Mouse (Mus musculus) ES-E14 (cell line): ENCODE data around the gene Tulp1.

Experiments
- CHD2 ChIP-seq: IDR thresholded peaks from 2 replicates; pipeline ENCODE4 v1.6.1; 2014; ENCODE audit warnings: mild to moderate bottlenecking, low read depth, low read length, inconsistent platforms
- HCFC1 ChIP-seq: IDR thresholded peaks from 2 replicates; pipeline ENCODE4 v1.6.1; 2012; ENCODE audit warnings: low read length, inconsistent platforms, borderline replicate concordance; ENCODE audit not compliant: insufficient read depth
- MAFK ChIP-seq: IDR thresholded peaks from 2 replicates; pipeline ENCODE4 v1.6.1; 2014; ENCODE audit warnings: mild to moderate bottlenecking, low read depth, low read length, inconsistent platforms; ENCODE audit not compliant: insufficient read depth

DNA sequence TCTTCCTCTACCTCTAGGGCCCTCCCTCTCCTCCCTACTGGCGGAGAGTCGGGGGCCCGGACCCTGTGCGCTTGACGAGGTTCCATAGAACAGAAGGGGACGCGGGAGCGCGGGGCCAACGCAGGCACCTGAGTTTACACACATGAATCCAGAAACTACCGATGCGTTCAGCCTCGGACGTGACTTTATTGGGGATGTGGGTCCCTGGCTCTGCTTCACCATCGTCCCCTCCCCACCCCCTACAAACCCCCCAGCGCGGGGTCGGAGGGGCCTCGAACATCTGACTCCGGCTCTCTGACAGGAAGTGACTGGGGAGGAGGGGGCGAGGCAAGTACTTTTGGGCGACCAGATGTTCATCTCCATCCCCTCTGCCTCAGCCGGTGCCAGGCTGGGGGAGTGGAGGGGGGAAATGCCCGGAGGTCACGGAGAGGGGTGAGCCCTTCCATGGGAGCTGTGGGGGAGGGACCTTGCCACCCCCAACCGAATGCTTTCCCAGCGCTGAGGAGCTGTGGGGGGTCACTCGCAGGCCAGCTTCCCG lies 13.6 kb downstream of the Tulp1 start:
- TF ChIP-seq MAFK = no peak
- no peak for TF ChIP-seq CHD2
- TF ChIP-seq HCFC1 = no peak
